Mouse (Mus musculus): Measurements from ENCODE around the gene Olfr378. TPM values are rescaled to one million over a fixed set of nuclear protein-coding genes. Genes with fewer than 3 reads are reported as not detected.

Gene Olfr378
- not detected for polyA plus RNA-seq (2015; fragmentation: Illumina TruSeq; extraction: RNeasy Lipid Tissue Mini Kit (QIAGEN cat#74804); ENCODE audit: insufficient read depth, low replicate concordance)

GRCm38 (mm10) chr11:73428377-73428776 is at the start of gene Olfr378:
TSS of gene Olfr378 (minus strand) at chr11:73428477.

GRCm38 (mm10) chr11:73457408-73457807 is 29.1 kb upstream of the Olfr378 start, which contains the start of gene Olfr380:
TSS of gene Olfr380 (minus strand) at chr11:73457508.

GRCm38 (mm10) chr11:73399514-73399913 is 28.8 kb downstream of the Olfr378 start, which contains the start of gene Olfr1:
TSS of gene Olfr1 (minus strand) at chr11:73399614.

Other genes with a start within 250 kb of the Olfr378 start
- gene Ctns, start 229.4 kb downstream of the Olfr378 start, polyA plus RNA-seq (2015; fragmentation: Illumina TruSeq; extraction: RNeasy Lipid Tissue Mini Kit (QIAGEN cat#74804); ENCODE audit: insufficient read depth, low replicate concordance), result 23.1 TPM
- gene Shpk, start 229.0 kb downstream of the Olfr378 start, polyA plus RNA-seq (2015; fragmentation: Illumina TruSeq; extraction: RNeasy Lipid Tissue Mini Kit (QIAGEN cat#74804); ENCODE audit: insufficient read depth, low replicate concordance), result 3.7 TPM
- gene Trpv1, start 194.2 kb downstream of the Olfr378 start, polyA plus RNA-seq (2015; fragmentation: Illumina TruSeq; extraction: RNeasy Lipid Tissue Mini Kit (QIAGEN cat#74804); ENCODE audit: insufficient read depth, low replicate concordance), result not detected
- gene Trpv3, start 161.1 kb downstream of the Olfr378 start, polyA plus RNA-seq (2015; fragmentation: Illumina TruSeq; extraction: RNeasy Lipid Tissue Mini Kit (QIAGEN cat#74804); ENCODE audit: insufficient read depth, low replicate concordance), result 1.4 TPM
- gene Aspa, start 98.9 kb downstream of the Olfr378 start, polyA plus RNA-seq (2015; fragmentation: Illumina TruSeq; extraction: RNeasy Lipid Tissue Mini Kit (QIAGEN cat#74804); ENCODE audit: insufficient read depth, low replicate concordance), result 2.9 TPM
- gene Gm49340, start 98.7 kb downstream of the Olfr378 start, polyA plus RNA-seq (2015; fragmentation: Illumina TruSeq; extraction: RNeasy Lipid Tissue Mini Kit (QIAGEN cat#74804); ENCODE audit: insufficient read depth, low replicate concordance), result not detected
- gene Spata22, start 98.7 kb downstream of the Olfr378 start, polyA plus RNA-seq (2015; fragmentation: Illumina TruSeq; extraction: RNeasy Lipid Tissue Mini Kit (QIAGEN cat#74804); ENCODE audit: insufficient read depth, low replicate concordance), result not detected
- not detected for gene Olfr20, start 77.7 kb downstream of the Olfr378 start, polyA plus RNA-seq (2015; fragmentation: Illumina TruSeq; extraction: RNeasy Lipid Tissue Mini Kit (QIAGEN cat#74804); ENCODE audit: insufficient read depth, low replicate concordance)
- gene Olfr376, start 57.2 kb downstream of the Olfr378 start, polyA plus RNA-seq (2015; fragmentation: Illumina TruSeq; extraction: RNeasy Lipid Tissue Mini Kit (QIAGEN cat#74804); ENCODE audit: insufficient read depth, low replicate concordance), result not detected
- not detected for gene Olfr1, start 28.9 kb downstream of the Olfr378 start, polyA plus RNA-seq (2015; fragmentation: Illumina TruSeq; extraction: RNeasy Lipid Tissue Mini Kit (QIAGEN cat#74804); ENCODE audit: insufficient read depth, low replicate concordance)
- gene Olfr380, start 29.0 kb upstream of the Olfr378 start, polyA plus RNA-seq (2015; fragmentation: Illumina TruSeq; extraction: RNeasy Lipid Tissue Mini Kit (QIAGEN cat#74804); ENCODE audit: insufficient read depth, low replicate concordance), result not detected
- not detected for gene Olfr381, start 63.1 kb upstream of the Olfr378 start, polyA plus RNA-seq (2015; fragmentation: Illumina TruSeq; extraction: RNeasy Lipid Tissue Mini Kit (QIAGEN cat#74804); ENCODE audit: insufficient read depth, low replicate concordance)
- gene Olfr382, start 88.7 kb upstream of the Olfr378 start, polyA plus RNA-seq (2015; fragmentation: Illumina TruSeq; extraction: RNeasy Lipid Tissue Mini Kit (QIAGEN cat#74804); ENCODE audit: insufficient read depth, low replicate concordance), result not detected
- gene Olfr385, start 164.5 kb upstream of the Olfr378 start, polyA plus RNA-seq (2015; fragmentation: Illumina TruSeq; extraction: RNeasy Lipid Tissue Mini Kit (QIAGEN cat#74804); ENCODE audit: insufficient read depth, low replicate concordance), result not detected
- gene Olfr384, start 170.1 kb upstream of the Olfr378 start, polyA plus RNA-seq (2015; fragmentation: Illumina TruSeq; extraction: RNeasy Lipid Tissue Mini Kit (QIAGEN cat#74804); ENCODE audit: insufficient read depth, low replicate concordance), result not detected